Mouse (Mus musculus) c-Kit-positive CD71-positive TER-119-positive erythroid progenitor cells, embryonic 14.5 days (primary cell): Measurements from ENCODE around the gene Clpp.
A peak's percentile ranks its signal among the peaks of the same experiment; 100 is the strongest.

Experiments
- DNase-seq: peaks from one replicate; pipeline ENCODE4 v3.0.0-alpha.2; 2013; ENCODE audit warnings: low spot score

The Clpp gene

GRCm38 (mm10) chr17:56988441-56988840, 1.7 kb upstream of the Clpp start:
- no peak for DNase-seq

- DNase-seq, result no peak
These were observed 1.1 kb upstream of the Clpp start for GRCm38 (mm10) chr17:56988921-56989430.

GRCm38 (mm10) chr17:56989467-56990114, 514 bp upstream of the Clpp start:
- DNase-seq, result no peak

- no peak for DNase-seq
These were observed 861 bp downstream of the Clpp start for GRCm38 (mm10) chr17:56990966-56991365.

- no peak for DNase-seq
These were observed 4.9 kb downstream of the Clpp start for GRCm38 (mm10) chr17:56995046-56995445.

- DNase-seq, result no peak
These were observed 6.4 kb downstream of the Clpp start for GRCm38 (mm10) chr17:56996506-56996905.

GRCm38 (mm10) chr17:56997029-56997667, 7.0 kb downstream of the Clpp start, which contains the start of gene Alkbh7:
TSS of gene Alkbh7 (plus strand) at chr17:56997339.
- DNase-seq, result peak; percentile 98

- DNase-seq, result no peak
These were observed 9.3 kb downstream of the Clpp start for GRCm38 (mm10) chr17:56999414-56999813.

- DNase-seq, result no peak
These were observed 10.0 kb downstream of the Clpp start, which contains the start of gene Pspn for GRCm38 (mm10) chr17:56999968-57000609. TSS of gene Pspn (minus strand) at chr17:57000018.

GRCm38 (mm10) chr17:57001228-57001627, 11.1 kb downstream of the Clpp start:
- DNase-seq, result no peak

GRCm38 (mm10) chr17:57003994-57004393, 13.9 kb downstream of the Clpp start:
- DNase-seq, result peak; percentile 52

- no peak for DNase-seq
These were observed 17.2 kb downstream of the Clpp start for GRCm38 (mm10) chr17:57007137-57007905.

GRCm38 (mm10) chr17:57010911-57011235, 20.8 kb downstream of the Clpp start:
- DNase-seq, result no peak

GRCm38 (mm10) chr17:57011236-57012141, 21.4 kb downstream of the Clpp start, which contains the start of the genes Gtf2f1 and Gm17949:
TSS of gene Gtf2f1 (minus strand) at chr17:57011288.
TSS of gene Gm17949 (plus strand) at chr17:57011469.
- peak; percentile 98 for DNase-seq

- peak; percentile 42 for DNase-seq
These were observed 22.2 kb downstream of the Clpp start for GRCm38 (mm10) chr17:57012245-57012795.

GRCm38 (mm10) chr17:57019693-57020092, 29.6 kb downstream of the Clpp start:
- DNase-seq, result peak; percentile 74

GRCm38 (mm10) chr17:57020960-57021359, 30.9 kb downstream of the Clpp start:
- no peak for DNase-seq

- peak; percentile 46 for DNase-seq
These were observed 37.4 kb downstream of the Clpp start for GRCm38 (mm10) chr17:57027471-57027870.

GRCm38 (mm10) chr17:57029691-57030090, 39.6 kb downstream of the Clpp start:
- peak; percentile 65 for DNase-seq

- DNase-seq, result no peak
These were observed 41.0 kb downstream of the Clpp start, which contains the start of gene Khsrp for GRCm38 (mm10) chr17:57030931-57031660. TSS of gene Khsrp (minus strand) at chr17:57031522.
